Mouse (Mus musculus) erythroblast, embryonic 14.5 days (primary cell): ENCODE data around the gene Ifit1bl2. TPM values are rescaled to one million over a fixed set of nuclear protein-coding genes. Genes with fewer than 3 reads are reported as not detected.
"Not testable (repeated sequence)": the region's sequence is repeated elsewhere in the genome, so short reads cannot be mapped to it uniquely, and the experiment has no call there.

Experiments used
- H3K27me3 ChIP-seq: 2 replicates; pipeline ENCODE4 v1.6.1; 2012; ENCODE audit warnings: inconsistent platforms; ENCODE audit not compliant: control insufficient read depth
- H3K36me3 ChIP-seq: 2 replicates; pipeline ENCODE4 v1.6.1; 2012; ENCODE audit warnings: mild to moderate bottlenecking, inconsistent platforms; ENCODE audit not compliant: control insufficient read depth
- H3K4me1 ChIP-seq: 2 replicates; pipeline ENCODE4 v1.6.1; 2012; ENCODE audit warnings: inconsistent platforms; ENCODE audit not compliant: control insufficient read depth
- H3K4me3 ChIP-seq: replicated peaks from 2 replicates; pipeline ENCODE3; 2012; ENCODE audit warnings: moderate library complexity, mild to moderate bottlenecking, inconsistent platforms
- H3K9me3 ChIP-seq: 2 replicates; pipeline ENCODE4 v1.6.1; 2012; ENCODE audit warnings: low read length, inconsistent platforms, mixed read lengths; ENCODE audit not compliant: control insufficient read depth
- GATA1 ChIP-seq: IDR thresholded peaks from 2 replicates; pipeline ENCODE4 v1.6.1; 2012; ENCODE audit warnings: low read length, inconsistent platforms, mixed read lengths
- TAL1 ChIP-seq: IDR thresholded peaks from 3 replicates; pipeline ENCODE4 v1.6.1; 2012; ENCODE audit warnings: low read length, inconsistent platforms, mixed read lengths
- polyA plus RNA-seq: library from polyadenylated mRNA; stranded (reverse); fragments of >175 nt; gene quantifications from 2 replicates; pipeline ENCODE4 v1.2.3, GENCODE M21; 2012

Ifit1bl2 gene
- polyA plus RNA-seq, 1 experiment, result not detected

GRCm38 (mm10) chr19:34650997-34651396 is 10.5 kb upstream of the Ifit1bl2 start:
- Histone ChIP-seq H3K9me3 (no peaks in the 10 kb centered on the region), H3K4me3 (no peak overlapping the region), H3K27me3 (peaks cover 3% of the 10 kb centered on the region; the same call in 1 of the 2 replicates), H3K4me1 (peaks cover 36% of the 10 kb centered on the region), H3K36me3 (no peaks in the 10 kb centered on the region)
- TF ChIP-seq TAL1, result no peak

GRCm38 (mm10) chr19:34650276-34650675 is 9.7 kb upstream of the Ifit1bl2 start:
- H3K4me1 ChIP-seq, result peaks cover 28% of the 10 kb centered on the region
- TF ChIP-seq TAL1, result no peak
- TF ChIP-seq GATA1, result no peak
- H3K4me3 ChIP-seq, result no peak overlapping the region
- peaks cover 3% of the 10 kb centered on the region; the same call in 1 of the 2 replicates for H3K27me3 ChIP-seq
- H3K9me3 ChIP-seq, result no peaks in the 10 kb centered on the region
- no peaks in the 10 kb centered on the region for H3K36me3 ChIP-seq

- H3K36me3 ChIP-seq, H3K27me3 ChIP-seq, H3K4me3 ChIP-seq, H3K9me3 ChIP-seq: not testable (repeated sequence)
- peaks cover 17% of the 10 kb centered on the region for H3K4me1 ChIP-seq
These were observed 7.1 kb upstream of the Ifit1bl2 start for GRCm38 (mm10) chr19:34647630-34648029.

GRCm38 (mm10) chr19:34642616-34643015 is 2.1 kb upstream of the Ifit1bl2 start:
- no peaks in the 10 kb centered on the region for H3K9me3 ChIP-seq
- no peaks in the 10 kb centered on the region for H3K36me3 ChIP-seq
- TF ChIP-seq TAL1 (no peak), GATA1 (no peak)

GRCm38 (mm10) chr19:34636933-34637557 is 3.5 kb downstream of the Ifit1bl2 start:
- Histone ChIP-seq H3K9me3 (no peaks in the 10 kb centered on the region), H3K4me1 (peaks cover 13% of the 10 kb centered on the region), H3K27me3 (peaks cover 17% of the 10 kb centered on the region), H3K4me3 (no peak overlapping the region), H3K36me3 (no peaks in the 10 kb centered on the region)
- TF ChIP-seq GATA1 (no peak), TAL1 (no peak)

More at GRCm38 (mm10) chr19:34642616-34643015, 2.1 kb upstream of the Ifit1bl2 start:
- Histone ChIP-seq H3K4me3 (no peak overlapping the region), H3K27me3 (peaks cover 16% of the 10 kb centered on the region), H3K4me1 (peaks cover 17% of the 10 kb centered on the region)

GRCm38 (mm10) chr19:34633484-34633883 is 7.1 kb downstream of the Ifit1bl2 start:
- Histone ChIP-seq H3K9me3 (no peaks in the 10 kb centered on the region), H3K4me3 (no peak overlapping the region), H3K4me1 (peaks cover 4% of the 10 kb centered on the region), H3K27me3 (peaks cover 3% of the 10 kb centered on the region), H3K36me3 (no peaks in the 10 kb centered on the region)
- TF ChIP-seq GATA1, result no peak
- TF ChIP-seq TAL1, result no peak

- no peaks in the 10 kb centered on the region for H3K4me1 ChIP-seq
- TF ChIP-seq GATA1, result no peak
- TF ChIP-seq TAL1, result no peak
- H3K27me3 ChIP-seq, result no peaks in the 10 kb centered on the region
- no peaks in the 10 kb centered on the region for H3K9me3 ChIP-seq
- no peak overlapping the region for H3K4me3 ChIP-seq
- H3K36me3 ChIP-seq, result no peaks in the 10 kb centered on the region
These were observed 9.1 kb downstream of the Ifit1bl2 start for GRCm38 (mm10) chr19:34631487-34631886.

GRCm38 (mm10) chr19:34627496-34627895 is 13.0 kb downstream of the Ifit1bl2 start:
- Histone ChIP-seq H3K4me3 (no peak overlapping the region), H3K36me3 (no peaks in the 10 kb centered on the region)

GRCm38 (mm10) chr19:34624663-34625062 is 15.9 kb downstream of the Ifit1bl2 start:
- no peaks in the 10 kb centered on the region for H3K4me1 ChIP-seq
- no peak overlapping the region for H3K4me3 ChIP-seq
- no peak for TF ChIP-seq TAL1
- no peak for TF ChIP-seq GATA1
- H3K9me3 ChIP-seq, result no peaks in the 10 kb centered on the region
- no peaks in the 10 kb centered on the region for H3K27me3 ChIP-seq
- H3K36me3 ChIP-seq, result no peaks in the 10 kb centered on the region

More at GRCm38 (mm10) chr19:34627496-34627895, 13.0 kb downstream of the Ifit1bl2 start:
- Histone ChIP-seq H3K27me3 (no peaks in the 10 kb centered on the region), H3K4me1 (no peaks in the 10 kb centered on the region), H3K9me3 (no peaks in the 10 kb centered on the region)
- no peak for TF ChIP-seq TAL1
- TF ChIP-seq GATA1, result no peak

GRCm38 (mm10) chr19:34623781-34624180 is 16.8 kb downstream of the Ifit1bl2 start:
- H3K9me3 ChIP-seq, result no peaks in the 10 kb centered on the region
- H3K4me3 ChIP-seq, result no peak overlapping the region
- no peaks in the 10 kb centered on the region for H3K27me3 ChIP-seq
- no peaks in the 10 kb centered on the region for H3K4me1 ChIP-seq
- no peak for TF ChIP-seq TAL1
- no peak for TF ChIP-seq GATA1
- H3K36me3 ChIP-seq, result no peaks in the 10 kb centered on the region
